Comparison of ENCODE assay signal across 24 mouse cellular contexts in genomic region chr3:105896811-105897210, GRCm38 (mm10). TPM values are rescaled to one million over a fixed set of nuclear protein-coding genes. Genes with fewer than 3 reads are reported as not detected.
"Had no signal": no experiment of that assay in that cellular context is flagged by ENCODE, and none has a peak within 500 bp of the region (broad histone marks: within the 10 kb centered on the region; RNA-seq: fewer than 3 reads in every experiment).

No protein-coding gene starts in this region.

- DNase-seq: lung, adult 18-20 months; lung, embryonic 14.5 days; lung, postnatal 10 days; lung, postnatal 4 days; midbrain, embryonic 14.5 days; retina, postnatal 1 day; right cerebral cortex, adult 18-20 months; right cerebral cortex, postnatal 25 days; right cerebral cortex, postnatal 4 days; spleen, adult 18-20 months; thymus, adult 18-20 months; thymus, postnatal 14 days; thymus, postnatal 4 days had no signal

- H3K27me3 ChIP-seq: midbrain, embryonic 12.5 days; neural tube, embryonic 13.5 days; neural tube, embryonic 15.5 days had no signal

- H3K9ac ChIP-seq: liver, embryonic 14.5 days; lung, embryonic 14.5 days; midbrain, embryonic 12.5 days; neural tube, embryonic 13.5 days; neural tube, embryonic 15.5 days had no signal

- H3K4me3 ChIP-seq: midbrain, embryonic 10.5 days; midbrain, embryonic 12.5 days; myocyte; neural tube, embryonic 13.5 days; neural tube, embryonic 15.5 days had no signal

- ATAC-seq: midbrain, embryonic 16.5 days had no signal

- H3K4me1 ChIP-seq: midbrain, embryonic 10.5 days; midbrain, embryonic 12.5 days; neural tube, embryonic 15.5 days had no signal

- H3K27ac ChIP-seq: liver, embryonic 14.5 days; midbrain, embryonic 10.5 days; midbrain, embryonic 12.5 days; neural tube, embryonic 13.5 days; neural tube, embryonic 15.5 days had no signal

- H3K4me2 ChIP-seq: lung, embryonic 14.5 days; midbrain, embryonic 12.5 days; neural tube, embryonic 13.5 days; neural tube, embryonic 15.5 days had no signal

- H3K36me3 ChIP-seq: midbrain, embryonic 10.5 days; midbrain, embryonic 12.5 days; neural tube, embryonic 13.5 days; neural tube, embryonic 15.5 days had no signal

- H3K9me3 ChIP-seq: midbrain, embryonic 10.5 days; midbrain, embryonic 12.5 days; neural tube, embryonic 13.5 days; neural tube, embryonic 15.5 days had no signal

RNA-seq across cellular contexts. Expression of gene Tmigd3, which starts 26.1 kb away (rescaled TPM):
- polyA plus RNA-seq: liver, embryonic 16.5 days; lung, embryonic 16.5 days; midbrain, embryonic 10.5 days; midbrain, embryonic 12.5 days; midbrain, embryonic 14.5 days; midbrain, embryonic 16.5 days; neural tube, embryonic 11.5 days; neural tube, embryonic 13.5 days; neural tube, embryonic 15.5 days; stomach, embryonic 14.5 days had no signal

RNA-seq across cellular contexts. Expression of gene Adora3, which starts 26.2 kb away (rescaled TPM):
- polyA plus RNA-seq: midbrain, embryonic 10.5 days; midbrain, embryonic 12.5 days; midbrain, embryonic 14.5 days; myocyte; neural tube, embryonic 13.5 days had no signal
